Mouse (Mus musculus) forebrain, embryonic 16.5 days (tissue): ENCODE data around the gene Proca1. TPM values are rescaled to one million over a fixed set of nuclear protein-coding genes. Genes with fewer than 3 reads are reported as not detected.

ENCODE experiments used
- ATAC-seq: fragments of 200-750 bp; cut with Nextera tagmentation; 2 replicates; pipeline ENCODE4 v1.8.0; 2017; ENCODE audit warnings: mild to moderate bottlenecking, moderate library complexity
- H3K27ac ChIP-seq: fragments of 300-500 bp; sonication (generic); 2 replicates; pipeline ENCODE4 v1.5.1; 2014; ENCODE audit warnings: low read length, control low read depth
- H3K27me3 ChIP-seq: fragments of 300-500 bp; sonication (generic); replicated peaks from 2 replicates; pipeline ENCODE4 v1.6.1; 2014; ENCODE audit warnings: low read length; ENCODE audit not compliant: control insufficient read depth, insufficient read depth
- H3K36me3 ChIP-seq: fragments of 300-500 bp; sonication (generic); 2 replicates; pipeline ENCODE4 v1.6.1; 2014; ENCODE audit not compliant: control insufficient read depth, insufficient read depth
- H3K4me1 ChIP-seq: fragments of 300-500 bp; sonication (generic); replicated peaks from 2 replicates; pipeline ENCODE4 v1.6.1; 2014; ENCODE audit warnings: low read length; ENCODE audit not compliant: control insufficient read depth, insufficient read depth
- H3K4me2 ChIP-seq: fragments of 300-500 bp; sonication (generic); 2 replicates; pipeline ENCODE4 v1.6.1; 2014; ENCODE audit warnings: mild to moderate bottlenecking, low read length, control low read depth
- H3K4me3 ChIP-seq: fragments of 300-500 bp; sonication (generic); replicated peaks from 2 replicates; pipeline ENCODE4 v1.5.1; 2014; ENCODE audit warnings: mild to moderate bottlenecking, low read length, control low read depth
- H3K9ac ChIP-seq: fragments of 300-500 bp; sonication (generic); replicated peaks from 2 replicates; pipeline ENCODE4 v1.6.1; 2014; ENCODE audit warnings: low read depth, low read length, control low read depth
- H3K9me3 ChIP-seq: fragments of 300-500 bp; sonication (generic); 2 replicates; pipeline ENCODE4 v1.6.1; 2016; ENCODE audit warnings: low read length; ENCODE audit not compliant: control insufficient read depth
- WGBS: fragments of 180-500 bp; shearing (Covaris S2); extraction: QIAGEN DNeasy Blood & Tissue Kit; methylation state at CpG from one replicate; pipeline ENCODE4 v1.1.7; 2014; 5-methylcytosine and 5-hydroxymethylcytosine counted together
- polyA plus RNA-seq: library from polyadenylated mRNA; unstranded; fragments of >200 nt; fragmentation: Nextera tagmentation; extraction: Ambion mirVana; gene quantifications from 2 replicates; pipeline ENCODE4 v1.2.1, GENCODE M21; 2015

Gene Proca1
- polyA plus RNA-seq, result 0.94 and 3.0 TPM in 2 replicates

- no peak for ATAC-seq
- Histone ChIP-seq H3K4me3 (no peak within 1 kb of the TSS), H3K27ac (no peak within 1 kb of the TSS), H3K4me1 (peaks cover 19% of the 10 kb centered on the region), H3K4me2 (no peak within 1 kb of the TSS), H3K9me3 (no peaks in the 10 kb centered on the region), H3K36me3 (peaks cover 14% of the 10 kb centered on the region; the same call in 1 of the 2 replicates), H3K27me3 (no peaks in the 10 kb centered on the region), H3K9ac (no peak within 1 kb of the TSS)
- WGBS, result 81% methylated on average over 1 of the region's 1 CpGs
Observed at GRCm38 (mm10) chr11:78193113-78193512, at the start of gene Proca1. TSS of gene Proca1 (plus strand) at chr11:78193392.

DNA sequence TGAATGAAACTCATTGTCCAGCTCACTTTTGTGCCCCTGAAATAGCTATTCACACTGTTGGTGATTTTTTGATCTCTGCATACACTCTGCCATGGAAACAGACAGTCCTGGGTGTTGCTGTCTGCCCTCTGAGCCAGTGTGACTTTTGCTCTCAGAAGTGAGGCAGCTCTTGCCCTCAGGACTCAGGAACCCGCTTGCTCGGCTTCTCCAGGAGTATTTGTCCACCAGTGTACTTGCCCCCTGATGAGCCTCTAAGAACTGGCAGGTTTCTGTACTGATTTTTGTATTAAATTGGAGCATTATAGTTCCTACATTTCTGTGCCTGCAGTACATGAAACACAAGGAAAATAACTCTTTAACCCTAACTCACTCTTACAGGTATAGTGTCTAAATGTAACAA, 49.7 kb upstream of the Proca1 start:
- Histone ChIP-seq H3K9ac (no peak overlapping the region), H3K27ac (no peak overlapping the region), H3K36me3 (no peaks in the 10 kb centered on the region; the same call in 1 of the 2 replicates), H3K4me1 (no peaks in the 10 kb centered on the region), H3K4me2 (no peak overlapping the region), H3K4me3 (no peak overlapping the region), H3K27me3 (no peaks in the 10 kb centered on the region), H3K9me3 (no peaks in the 10 kb centered on the region)
- no peak for ATAC-seq
- 82% methylated on average over 2 of the region's 2 CpGs for WGBS

- no peak overlapping the region for H3K4me2 ChIP-seq
- H3K9me3 ChIP-seq, result no peaks in the 10 kb centered on the region
- 80% methylated on average over 5 of the region's 5 CpGs for WGBS
- no peak for ATAC-seq
- peaks cover 6% of the 10 kb centered on the region for H3K36me3 ChIP-seq
- H3K27ac ChIP-seq, result no peak overlapping the region
- H3K9ac ChIP-seq, result no peak overlapping the region
- H3K27me3 ChIP-seq, result no peaks in the 10 kb centered on the region
- no peaks in the 10 kb centered on the region for H3K4me1 ChIP-seq
- H3K4me3 ChIP-seq, result no peak overlapping the region
Observed at GRCm38 (mm10) chr11:78146168-78146567, 47.0 kb upstream of the Proca1 start.

- H3K4me1 ChIP-seq, result peaks cover 2% of the 10 kb centered on the region; the same call in 1 of the 2 replicates
- H3K4me2 ChIP-seq, result no peak overlapping the region
- H3K36me3 ChIP-seq, result peaks cover 7% of the 10 kb centered on the region
- no peaks in the 10 kb centered on the region for H3K9me3 ChIP-seq
- H3K9ac ChIP-seq, result no peak overlapping the region
- no peaks in the 10 kb centered on the region for H3K27me3 ChIP-seq
- ATAC-seq, result no peak
- no peak overlapping the region for H3K4me3 ChIP-seq
- WGBS, result 94% methylated on average over 6 of the region's 6 CpGs
- no peak overlapping the region for H3K27ac ChIP-seq
Observed at GRCm38 (mm10) chr11:78146707-78147543, 46.3 kb upstream of the Proca1 start.

DNA sequence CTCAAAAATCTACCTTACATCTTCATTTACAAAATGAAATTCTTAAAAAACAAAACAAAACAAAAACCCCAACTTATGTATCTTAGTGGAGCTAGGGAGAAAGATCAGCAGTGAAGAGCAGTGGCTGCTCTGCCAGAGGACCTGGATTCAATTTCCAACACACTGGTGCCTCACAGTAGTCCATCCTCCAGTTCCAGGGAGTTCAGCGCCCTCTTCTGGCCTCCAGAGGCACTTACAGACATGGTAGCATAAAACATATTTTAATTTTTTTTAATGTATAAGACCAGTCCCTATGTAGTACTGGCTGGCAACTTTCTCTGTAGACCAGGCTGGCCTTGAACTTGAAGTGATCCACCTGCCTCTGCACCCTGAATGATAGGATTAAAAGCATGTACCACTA, 42.0 kb upstream of the Proca1 start:
- 17% methylated on average over 1 of the region's 1 CpGs for WGBS
- peaks cover 13% of the 10 kb centered on the region for H3K36me3 ChIP-seq
- no peak for ATAC-seq
- H3K4me1 ChIP-seq, result peaks cover 30% of the 10 kb centered on the region
- no peak overlapping the region for H3K9ac ChIP-seq
- H3K4me3 ChIP-seq, result no peak overlapping the region
- H3K27ac ChIP-seq, result no peak overlapping the region
- H3K4me2 ChIP-seq, result no peak overlapping the region
- H3K9me3 ChIP-seq, result no peaks in the 10 kb centered on the region
- H3K27me3 ChIP-seq, result no peaks in the 10 kb centered on the region

GRCm38 (mm10) chr11:78152299-78153231, 40.6 kb upstream of the Proca1 start:
- H3K4me3 ChIP-seq, result no peak overlapping the region
- H3K9me3 ChIP-seq, result no peaks in the 10 kb centered on the region
- H3K9ac ChIP-seq, result no peak overlapping the region
- H3K27ac ChIP-seq, result peak overlapping the region; percentile 77
- H3K4me2 ChIP-seq, result no peak overlapping the region
- H3K27me3 ChIP-seq, result no peaks in the 10 kb centered on the region
- H3K4me1 ChIP-seq, result peaks cover 30% of the 10 kb centered on the region
- peak; percentile 87 for ATAC-seq
- peaks cover 13% of the 10 kb centered on the region for H3K36me3 ChIP-seq
- WGBS, result 21% methylated on average over 9 of the region's 9 CpGs

- H3K4me1 ChIP-seq, result peaks cover 32% of the 10 kb centered on the region
- peak overlapping the region; percentile 27; the same call in 1 of the 2 replicates for H3K27ac ChIP-seq
- H3K36me3 ChIP-seq, result peaks cover 22% of the 10 kb centered on the region
- H3K4me2 ChIP-seq, result no peak overlapping the region
- 73% methylated on average over 13 of the region's 13 CpGs for WGBS
- H3K9ac ChIP-seq, result no peak overlapping the region; the same call in 1 of the 2 replicates
- no peak overlapping the region for H3K4me3 ChIP-seq
- ATAC-seq, result no peak
- no peaks in the 10 kb centered on the region for H3K27me3 ChIP-seq
- no peaks in the 10 kb centered on the region for H3K9me3 ChIP-seq
Observed at GRCm38 (mm10) chr11:78153778-78154177, 39.4 kb upstream of the Proca1 start.

GRCm38 (mm10) chr11:78155674-78156073, 37.5 kb upstream of the Proca1 start:
- Histone ChIP-seq H3K9me3 (no peaks in the 10 kb centered on the region), H3K27me3 (no peaks in the 10 kb centered on the region), H3K9ac (no peak overlapping the region), H3K4me1 (peaks cover 37% of the 10 kb centered on the region), H3K4me3 (no peak overlapping the region), H3K36me3 (peaks cover 32% of the 10 kb centered on the region), H3K27ac (no peak overlapping the region), H3K4me2 (no peak overlapping the region)
- no peak for ATAC-seq
- 68% methylated on average over 5 of the region's 5 CpGs for WGBS

- H3K36me3 ChIP-seq, result peaks cover 35% of the 10 kb centered on the region
- ATAC-seq, result no peak
- H3K9me3 ChIP-seq, result no peaks in the 10 kb centered on the region
- no peak overlapping the region for H3K4me2 ChIP-seq
- H3K9ac ChIP-seq, result no peak overlapping the region
- WGBS, result 67% methylated on average over 6 of the region's 6 CpGs
- H3K4me1 ChIP-seq, result peaks cover 37% of the 10 kb centered on the region
- no peak overlapping the region for H3K27ac ChIP-seq
- H3K4me3 ChIP-seq, result no peak overlapping the region
- H3K27me3 ChIP-seq, result no peaks in the 10 kb centered on the region
Observed at GRCm38 (mm10) chr11:78156156-78156699, 37.0 kb upstream of the Proca1 start.
